Mouse (Mus musculus): ENCODE results near the gene Snorc.

The Snorc gene

GRCm38 (mm10) chr1:87510166-87510691, 40.2 kb downstream of the Snorc start:
- no peak for DNase-seq (ENCODE audit: low read depth, low spot score)

- DNase-seq (ENCODE audit: low read depth, low spot score), result no peak
Observed at GRCm38 (mm10) chr1:87510845-87511244, 40.8 kb downstream of the Snorc start.

- peak; percentile 34 for DNase-seq (ENCODE audit: low read depth, low spot score)
Observed at GRCm38 (mm10) chr1:87520467-87520866, 50.4 kb downstream of the Snorc start.

GRCm38 (mm10) chr1:87521523-87521922, 51.5 kb downstream of the Snorc start:
- DNase-seq (ENCODE audit: low read depth, low spot score), result peak; percentile 86

GRCm38 (mm10) chr1:87525041-87525440, 55.0 kb downstream of the Snorc start:
- no peak for DNase-seq (ENCODE audit: low read depth, low spot score)
